Mouse (Mus musculus): ENCODE data around the gene Samd8. TPM values are rescaled to one million over a fixed set of nuclear protein-coding genes. Genes with fewer than 3 reads are reported as not detected.

Gene Samd8
- total and polyA plus RNA-seq, 2 experiments: 12.7 to 27.1 TPM

- no peaks in the 10 kb centered on the region for H3K27me3 ChIP-seq (ENCODE audit: control insufficient read depth, insufficient read depth, low read length)
- 90% methylated on average over 8 of the region's 8 CpGs for WGBS
- TF ChIP-seq POLR2A (IDR thresholded peaks at IDR 0.05; ENCODE audit: extremely low read depth, insufficient read depth, low read length) (no peak), CTCF (IDR thresholded peaks at IDR 0.05; ENCODE audit: low read depth, low read length) (no peak)
- H3K4me3 ChIP-seq (ENCODE audit: insufficient read depth, low read depth, low read length): no peak overlapping the region
- H3K27ac ChIP-seq (replicated peaks; ENCODE audit: insufficient read depth, low read depth, low read length): no peak overlapping the region
- peaks cover 2% of the 10 kb centered on the region; the same call in 1 of the 2 replicates for H3K4me1 ChIP-seq (ENCODE audit: control insufficient read depth, insufficient read depth, low read length)
- no peak for DNase-seq (ENCODE audit: extremely low read depth, low read depth, low spot score)
- no peak overlapping the region for H3K9ac ChIP-seq (ENCODE audit: low read depth, low read length)
- no peaks in the 10 kb centered on the region for H3K36me3 ChIP-seq (ENCODE audit: control insufficient read depth, insufficient read depth, low read length)
- H3K79me2 ChIP-seq (ENCODE audit: control insufficient read depth, insufficient read depth, low read length): no peaks in the 10 kb centered on the region
These were observed 28.2 kb upstream of the Samd8 start for GRCm38 (mm10) chr14:21722021-21722698.

DNA sequence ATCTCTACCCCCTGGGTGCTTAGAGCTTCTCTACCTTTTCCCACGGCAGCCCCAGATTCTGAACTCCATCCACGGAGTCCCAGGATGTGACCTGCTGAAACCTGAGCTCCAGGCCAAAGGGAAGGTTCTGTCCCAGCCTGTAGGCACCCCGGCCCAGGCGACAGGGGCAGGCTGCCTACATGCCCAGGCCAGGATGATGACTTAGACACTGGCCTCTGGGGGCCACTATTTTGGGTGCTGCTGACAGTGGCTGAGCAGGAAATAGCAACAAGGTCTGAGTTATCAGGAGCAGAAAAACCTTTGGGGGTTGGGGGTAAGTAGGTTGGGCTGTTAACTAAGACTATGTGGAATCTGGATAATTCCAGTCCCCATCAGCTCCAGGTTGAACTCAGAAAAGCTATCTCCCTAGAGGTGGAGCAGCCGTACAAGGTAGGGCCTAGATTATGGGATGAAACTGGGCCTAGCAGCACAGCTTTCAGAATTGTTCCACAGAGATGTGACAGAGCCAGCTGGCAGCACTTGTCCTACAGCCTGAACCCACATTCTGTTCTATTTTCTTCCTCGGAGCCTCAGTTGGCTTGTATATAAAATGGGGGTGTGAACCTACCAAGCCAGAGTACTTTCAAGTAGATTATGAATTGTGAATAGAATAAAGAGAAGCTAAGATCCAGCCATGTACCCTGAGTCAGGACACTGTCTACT lies 21.1 kb upstream of the Samd8 start:
- DNase-seq (ENCODE audit: extremely low read depth, low read depth, low spot score): no peak
- WGBS: 81% methylated on average over 6 of the region's 6 CpGs
- TF ChIP-seq POLR2A (IDR thresholded peaks at IDR 0.05; ENCODE audit: extremely low read depth, insufficient read depth, low read length) (no peak), CTCF (IDR thresholded peaks at IDR 0.05; ENCODE audit: low read depth, low read length) (no peak)
- Histone ChIP-seq H3K27ac (replicated peaks; ENCODE audit: insufficient read depth, low read depth, low read length) (no peak overlapping the region), H3K9ac (ENCODE audit: low read depth, low read length) (no peak overlapping the region), H3K79me2 (ENCODE audit: control insufficient read depth, insufficient read depth, low read length) (no peaks in the 10 kb centered on the region), H3K4me1 (ENCODE audit: control insufficient read depth, insufficient read depth, low read length) (no peaks in the 10 kb centered on the region), H3K27me3 (ENCODE audit: control insufficient read depth, insufficient read depth, low read length) (no peaks in the 10 kb centered on the region), H3K4me3 (ENCODE audit: insufficient read depth, low read depth, low read length) (no peak overlapping the region), H3K36me3 (ENCODE audit: control insufficient read depth, insufficient read depth, low read length) (no peaks in the 10 kb centered on the region)

GRCm38 (mm10) chr14:21729936-21730335 lies 20.4 kb upstream of the Samd8 start:
- no peaks in the 10 kb centered on the region for H3K27me3 ChIP-seq (ENCODE audit: control insufficient read depth, insufficient read depth, low read length)
- no peak overlapping the region for H3K9ac ChIP-seq (ENCODE audit: low read depth, low read length)
- no peak overlapping the region for H3K27ac ChIP-seq (replicated peaks; ENCODE audit: insufficient read depth, low read depth, low read length)
- WGBS: 95% methylated on average over 4 of the region's 4 CpGs
- no peaks in the 10 kb centered on the region for H3K36me3 ChIP-seq (ENCODE audit: control insufficient read depth, insufficient read depth, low read length)
- DNase-seq (ENCODE audit: extremely low read depth, low read depth, low spot score): no peak
- TF ChIP-seq CTCF (IDR thresholded peaks at IDR 0.05; ENCODE audit: low read depth, low read length) (no peak), POLR2A (IDR thresholded peaks at IDR 0.05; ENCODE audit: extremely low read depth, insufficient read depth, low read length) (no peak)
- no peaks in the 10 kb centered on the region for H3K79me2 ChIP-seq (ENCODE audit: control insufficient read depth, insufficient read depth, low read length)
- no peak overlapping the region for H3K4me3 ChIP-seq (ENCODE audit: insufficient read depth, low read depth, low read length)
- no peaks in the 10 kb centered on the region for H3K4me1 ChIP-seq (ENCODE audit: control insufficient read depth, insufficient read depth, low read length)

- TF ChIP-seq POLR2A (IDR thresholded peaks at IDR 0.05; ENCODE audit: extremely low read depth, insufficient read depth, low read length): no peak
- TF ChIP-seq CTCF (IDR thresholded peaks at IDR 0.05; ENCODE audit: low read depth, low read length): no peak
- Histone ChIP-seq H3K4me3 (ENCODE audit: insufficient read depth, low read depth, low read length) (no peak overlapping the region), H3K27ac (replicated peaks; ENCODE audit: insufficient read depth, low read depth, low read length) (no peak overlapping the region), H3K27me3 (ENCODE audit: control insufficient read depth, insufficient read depth, low read length) (no peaks in the 10 kb centered on the region), H3K9ac (ENCODE audit: low read depth, low read length) (no peak overlapping the region), H3K36me3 (ENCODE audit: control insufficient read depth, insufficient read depth, low read length) (no peaks in the 10 kb centered on the region), H3K4me1 (ENCODE audit: control insufficient read depth, insufficient read depth, low read length) (no peaks in the 10 kb centered on the region), H3K79me2 (ENCODE audit: control insufficient read depth, insufficient read depth, low read length) (no peaks in the 10 kb centered on the region)
- no peak for DNase-seq (ENCODE audit: extremely low read depth, low read depth, low spot score)
- 94% methylated on average over 15 of the region's 15 CpGs for WGBS
These were observed 17.0 kb upstream of the Samd8 start for GRCm38 (mm10) chr14:21733131-21733905.

DNA sequence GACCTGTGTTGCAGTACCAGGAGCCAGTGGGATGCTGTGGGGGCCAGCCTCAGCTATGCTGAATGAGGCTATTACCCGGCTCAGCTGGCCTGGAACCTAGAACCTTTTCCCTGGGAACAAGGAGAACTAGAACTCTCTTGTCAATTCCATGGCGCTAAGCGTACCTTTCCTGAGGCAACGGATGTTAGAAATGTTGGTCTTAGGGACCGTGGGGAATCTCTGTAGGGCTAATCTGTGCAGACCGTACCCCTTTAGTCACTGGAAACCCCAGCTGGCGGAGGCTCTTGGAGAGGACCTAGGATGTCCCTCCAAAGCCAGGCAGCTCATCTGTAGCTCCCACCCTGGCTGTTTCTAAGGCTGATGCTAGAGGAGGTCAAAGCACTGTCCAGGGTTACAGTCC lies 10.0 kb upstream of the Samd8 start:
- H3K4me3 ChIP-seq (ENCODE audit: insufficient read depth, low read depth, low read length): no peak overlapping the region
- TF ChIP-seq POLR2A (IDR thresholded peaks at IDR 0.05; ENCODE audit: extremely low read depth, insufficient read depth, low read length): no peak
- TF ChIP-seq CTCF (IDR thresholded peaks at IDR 0.05; ENCODE audit: low read depth, low read length): no peak
- H3K27ac ChIP-seq (replicated peaks; ENCODE audit: insufficient read depth, low read depth, low read length): no peak overlapping the region
- H3K4me1 ChIP-seq (ENCODE audit: control insufficient read depth, insufficient read depth, low read length): no peaks in the 10 kb centered on the region
- no peak for DNase-seq (ENCODE audit: extremely low read depth, low read depth, low spot score)
- H3K9ac ChIP-seq (ENCODE audit: low read depth, low read length): no peak overlapping the region
- no peaks in the 10 kb centered on the region for H3K79me2 ChIP-seq (ENCODE audit: control insufficient read depth, insufficient read depth, low read length)
- no peaks in the 10 kb centered on the region for H3K27me3 ChIP-seq (ENCODE audit: control insufficient read depth, insufficient read depth, low read length)
- WGBS: 93% methylated on average over 7 of the region's 7 CpGs
- no peaks in the 10 kb centered on the region for H3K36me3 ChIP-seq (ENCODE audit: control insufficient read depth, insufficient read depth, low read length)
